Mouse (Mus musculus): ENCODE measurements around the gene Mast4.

- no peak for TF ChIP-seq CTCF (IDR thresholded peaks at IDR 0.05; ENCODE audit: low read depth, low read length)
- TF ChIP-seq POLR2A (IDR thresholded peaks at IDR 0.05; ENCODE audit: extremely low read depth, insufficient read depth, low read length) = no peak
These were observed 572.1 kb downstream of the Mast4 start for GRCm38 (mm10) chr13:102762203-102762602.
